Mouse (Mus musculus) lung, postnatal 0 days (tissue): Measurements from ENCODE around the gene Trdmt1. TPM values are rescaled to one million over a fixed set of nuclear protein-coding genes. Genes with fewer than 3 reads are reported as not detected.

Source experiments
- ATAC-seq: fragments of 200-750 bp; cut with Nextera tagmentation; 2 replicates; pipeline ENCODE4 v1.8.0; 2017; ENCODE audit warnings: moderate library complexity
- DNase-seq: peaks from one replicate; pipeline ENCODE4 v3.0.0-alpha.2; 2016; ENCODE audit warnings: low spot score
- H3K27ac ChIP-seq: fragments of 300-500 bp; sonication (generic); 2 replicates; pipeline ENCODE4 v1.5.1; 2014; ENCODE audit warnings: antibody characterized with exemption, mild to moderate bottlenecking, low read length, mixed read lengths
- H3K27me3 ChIP-seq: fragments of 300-500 bp; sonication (generic); replicated peaks from 2 replicates; pipeline ENCODE4 v1.6.1; 2014; ENCODE audit warnings: low read length, mixed read lengths; ENCODE audit not compliant: insufficient read depth
- H3K36me3 ChIP-seq: fragments of 300-500 bp; sonication (generic); 2 replicates; pipeline ENCODE4 v1.6.1; 2014; ENCODE audit warnings: low read length, mixed read lengths; ENCODE audit not compliant: insufficient read depth
- H3K4me1 ChIP-seq: fragments of 300-500 bp; sonication (generic); 2 replicates; pipeline ENCODE4 v1.6.1; 2014; ENCODE audit warnings: antibody characterized with exemption, low read depth, low read length, mixed read lengths; ENCODE audit not compliant: insufficient read depth
- H3K4me2 ChIP-seq: fragments of 300-500 bp; sonication (generic); replicated peaks from 2 replicates; pipeline ENCODE4 v1.6.1; 2014; ENCODE audit warnings: low read depth, mild to moderate bottlenecking, low read length, moderate library complexity, mixed read lengths
- H3K4me3 ChIP-seq: fragments of 300-500 bp; sonication (generic); 2 replicates; pipeline ENCODE4 v1.5.1; 2014; ENCODE audit warnings: low read depth, low read length
- H3K9ac ChIP-seq: fragments of 300-500 bp; sonication (generic); replicated peaks from 2 replicates; pipeline ENCODE4 v1.6.1; 2014; ENCODE audit warnings: low read depth, mild to moderate bottlenecking
- H3K9me3 ChIP-seq: fragments of 300-500 bp; sonication (generic); 2 replicates; pipeline ENCODE4 v1.6.1; 2016; ENCODE audit warnings: low read length, mixed read lengths
- CTCF ChIP-seq: IDR thresholded peaks from 2 replicates; pipeline ENCODE4 v1.5.1; 2016; ENCODE audit warnings: antibody characterized with exemption, mild to moderate bottlenecking
- EP300 ChIP-seq: IDR thresholded peaks from 2 replicates; pipeline ENCODE4 v1.6.1; 2016; ENCODE audit warnings: antibody characterized with exemption, mild to moderate bottlenecking, control low read depth
- WGBS: fragments of 180-500 bp; shearing (Covaris S2); extraction: QIAGEN DNeasy Blood & Tissue Kit; methylation state at CpG from one replicate; pipeline ENCODE4 v1.1.7; 2014; 5-methylcytosine and 5-hydroxymethylcytosine counted together
- polyA plus RNA-seq: library from polyadenylated mRNA; unstranded; fragments of >200 nt; fragmentation: Nextera tagmentation; extraction: Ambion mirVana; gene quantifications from 2 replicates; pipeline ENCODE4 v1.2.1, GENCODE M21; 2015

The Trdmt1 gene
- polyA plus RNA-seq, 1 experiment from 2014 or later, result 10.1 TPM

DNA sequence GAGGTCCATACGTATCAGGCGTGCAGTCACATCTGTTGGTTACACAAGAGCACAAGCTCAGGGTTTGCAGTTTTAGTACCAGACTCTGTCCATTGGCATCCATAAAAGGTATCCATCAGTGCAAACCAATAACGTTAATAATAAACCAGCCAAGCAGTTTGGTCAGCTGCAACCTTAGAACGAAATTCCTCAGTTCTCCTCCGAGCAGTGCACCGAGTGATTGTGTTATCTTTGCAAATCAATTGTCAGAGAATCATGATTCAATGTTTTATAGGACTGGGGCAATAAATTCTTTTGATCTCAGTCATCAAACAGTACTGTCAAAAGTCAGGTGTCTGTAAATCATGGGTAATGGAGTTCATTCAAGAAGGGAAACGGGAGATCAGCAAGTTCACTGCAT is 65.3 kb downstream of the Trdmt1 start:
- no peak for TF ChIP-seq CTCF
- TF ChIP-seq EP300, result no peak
- Histone ChIP-seq H3K36me3 (no peaks in the 10 kb centered on the region), H3K27ac (no peak overlapping the region), H3K4me2 (no peak overlapping the region), H3K9me3 (no peaks in the 10 kb centered on the region), H3K27me3 (no peaks in the 10 kb centered on the region), H3K9ac (no peak overlapping the region), H3K4me1 (no peaks in the 10 kb centered on the region), H3K4me3 (no peak overlapping the region)
- DNase-seq (no peak), ATAC-seq (no peak)
- 71% methylated on average over 7 of the region's 7 CpGs for WGBS

DNA sequence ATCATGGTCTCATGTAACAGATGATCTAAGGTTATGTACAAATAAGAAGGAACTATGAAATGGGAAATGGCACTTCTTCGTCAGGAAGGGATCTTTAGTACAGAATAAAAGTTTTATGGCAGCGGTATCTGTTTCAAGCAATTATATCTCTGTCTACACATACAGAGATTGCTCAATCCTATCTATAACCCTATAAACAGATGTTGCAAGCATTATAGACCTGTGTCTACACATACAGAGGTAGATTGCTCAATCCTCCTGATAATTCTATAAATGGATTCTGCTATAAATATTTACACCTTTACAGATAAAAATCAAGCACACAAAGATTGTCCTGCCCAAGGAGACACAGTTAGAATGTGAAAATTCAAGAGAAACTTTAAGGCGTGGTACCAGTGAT is 74.4 kb downstream of the Trdmt1 start:
- H3K9ac ChIP-seq, result no peak overlapping the region
- H3K36me3 ChIP-seq, result no peaks in the 10 kb centered on the region
- H3K27me3 ChIP-seq, result no peaks in the 10 kb centered on the region
- TF ChIP-seq EP300 (no peak), CTCF (no peak)
- ATAC-seq (no peak), DNase-seq (no peak)
- no peak overlapping the region for H3K4me3 ChIP-seq
- WGBS, result 91% methylated on average over 3 of the region's 3 CpGs
- H3K9me3 ChIP-seq, result no peaks in the 10 kb centered on the region
- H3K4me1 ChIP-seq, result no peaks in the 10 kb centered on the region
- H3K27ac ChIP-seq, result no peak overlapping the region
- no peak overlapping the region for H3K4me2 ChIP-seq

GRCm38 (mm10) chr2:13469641-13470040 is 74.8 kb downstream of the Trdmt1 start:
- 82% methylated on average over 4 of the region's 4 CpGs for WGBS
- Histone ChIP-seq H3K9ac (no peak overlapping the region), H3K27ac (no peak overlapping the region), H3K4me3 (no peak overlapping the region), H3K4me2 (no peak overlapping the region), H3K9me3 (no peaks in the 10 kb centered on the region), H3K27me3 (no peaks in the 10 kb centered on the region), H3K4me1 (no peaks in the 10 kb centered on the region), H3K36me3 (no peaks in the 10 kb centered on the region)
- TF ChIP-seq CTCF, result no peak
- no peak for TF ChIP-seq EP300
- no peak for DNase-seq
- no peak for ATAC-seq

DNA sequence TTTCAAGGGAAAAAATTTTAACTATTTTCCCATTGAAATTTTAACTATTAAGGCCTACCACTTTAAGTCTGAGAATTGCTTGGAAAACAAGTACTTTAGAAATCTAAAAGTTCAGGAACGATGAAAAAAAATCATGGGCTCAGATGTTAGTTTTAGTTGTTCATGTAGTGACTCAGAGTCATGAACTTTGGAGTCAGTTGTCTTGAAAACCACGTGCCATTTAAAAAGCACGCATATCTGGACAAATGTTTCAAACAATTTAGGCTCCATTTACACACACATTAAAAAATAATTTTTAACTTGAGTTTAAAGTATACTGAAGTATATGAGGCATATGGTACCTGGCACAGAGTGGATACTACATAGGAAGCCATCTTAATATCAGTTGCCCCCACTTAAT is 77.8 kb downstream of the Trdmt1 start:
- Histone ChIP-seq H3K9ac (no peak overlapping the region), H3K4me1 (no peaks in the 10 kb centered on the region), H3K27me3 (no peaks in the 10 kb centered on the region), H3K36me3 (no peaks in the 10 kb centered on the region), H3K4me3 (no peak overlapping the region), H3K27ac (no peak overlapping the region), H3K4me2 (no peak overlapping the region), H3K9me3 (no peaks in the 10 kb centered on the region)
- ATAC-seq, result no peak
- DNase-seq, result no peak
- 74% methylated on average over 3 of the region's 3 CpGs for WGBS
- TF ChIP-seq EP300 (no peak), CTCF (no peak)

Other genes starting within 250 kb of the Trdmt1 start
- 0.24 and 0.32 TPM in 2 replicates for gene Cubn, start 52.9 kb downstream of the Trdmt1 start, polyA plus RNA-seq
- 1,068 and 1,145 TPM in 2 replicates for gene Vim, start 29.3 kb upstream of the Trdmt1 start, polyA plus RNA-seq
- gene St8sia6, start 249.4 kb upstream of the Trdmt1 start, polyA plus RNA-seq, result 0.26 and 0.49 TPM in 2 replicates